Mouse (Mus musculus): ENCODE results near the gene Qk. TPM values are rescaled to one million over a fixed set of nuclear protein-coding genes. Genes with fewer than 3 reads are reported as not detected.

Gene Qk
- total and polyA plus RNA-seq, 3 experiments: 58.4 to 1,938 (median 128) TPM

DNA sequence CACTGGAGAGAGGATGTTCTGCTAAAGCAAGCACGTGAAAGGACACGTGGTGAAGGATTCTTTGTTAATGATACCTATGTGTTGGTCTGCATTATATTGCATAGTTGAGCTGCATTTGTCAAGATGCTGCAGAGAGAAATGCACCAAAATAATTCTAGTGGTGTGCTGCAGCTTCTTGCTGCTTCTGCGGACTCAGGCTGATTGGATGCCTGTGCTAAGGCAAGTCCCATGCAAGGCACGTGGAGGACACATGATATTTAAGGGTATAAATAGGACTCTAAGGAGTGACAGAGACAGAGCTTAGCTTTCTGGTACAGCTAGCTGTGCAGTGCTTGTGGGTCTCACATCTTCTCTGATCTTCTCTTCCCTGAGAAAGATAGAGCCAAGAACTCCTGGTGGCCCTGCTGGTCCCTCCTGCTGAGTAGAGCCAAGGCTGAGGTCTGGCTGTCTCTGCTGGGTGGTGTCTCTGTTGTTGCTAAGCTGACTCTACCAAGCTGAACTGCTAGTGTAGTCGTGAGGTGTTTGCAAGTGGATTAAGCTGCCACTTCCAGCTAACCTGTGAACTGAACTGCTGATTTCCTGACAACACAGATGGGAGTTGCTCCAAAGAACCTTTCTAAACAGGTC is 8.0 kb upstream of the Qk start:
- Histone ChIP-seq H3K4me1 (ENCODE audit: control insufficient read depth in 1 of 2, insufficient read depth in 2 of 2, low read length in 2 of 2) (no peaks in the 10 kb centered on the region), H3K9me3 (replicated peaks; ENCODE audit: insufficient read depth, low read length) (no peaks in the 10 kb centered on the region), H3K9ac (ENCODE audit: control insufficient read depth, low read depth, low read length, poor library complexity, severe bottlenecking) (no peak overlapping the region), H3K79me2 (ENCODE audit: control insufficient read depth, insufficient read depth, low read length, poor library complexity) (no peaks in the 10 kb centered on the region), H3K27ac (ENCODE audit: control insufficient read depth, low read depth, low read length) (no peak overlapping the region), H3K27me3 (ENCODE audit: control insufficient read depth in 1 of 2, insufficient read depth in 2 of 2, low read length in 2 of 2) (no peaks in the 10 kb centered on the region), H3K4me3 (ENCODE audit: control insufficient read depth in 1 of 2, insufficient read depth in 1 of 2, low read depth in 2 of 2, low read length in 2 of 2) (no peak overlapping the region), H3K36me3 (ENCODE audit: control insufficient read depth in 1 of 2, insufficient read depth in 2 of 2, low read length in 2 of 2) (no peaks in the 10 kb centered on the region)
- no peak for DNase-seq (ENCODE audit: low read depth, low spot score)
- no peak for TF ChIP-seq POLR2A (IDR thresholded peaks at IDR 0.05; ENCODE audit: control insufficient read depth in 1 of 2, insufficient read depth in 1 of 2, low read depth in 1 of 2, low read length in 2 of 2, poor library complexity in 1 of 2)
- TF ChIP-seq MAZ (IDR thresholded peaks at IDR 0.05; ENCODE audit: low read depth, low read length): no peak
- no peak for TF ChIP-seq SMC3 (IDR thresholded peaks at IDR 0.05; ENCODE audit: low read depth, low read length)
- TF ChIP-seq NRF1 (IDR thresholded peaks at IDR 0.05; ENCODE audit: insufficient read depth, low read depth, low read length, poor library complexity, severe bottlenecking): no peak
- TF ChIP-seq ZNF384 (IDR thresholded peaks at IDR 0.05; ENCODE audit: low read depth, low read length): no peak
- no peak for TF ChIP-seq RCOR1 (IDR thresholded peaks at IDR 0.05; ENCODE audit: low read depth, low read length)
- TF ChIP-seq MAFK (IDR thresholded peaks at IDR 0.05; ENCODE audit: borderline replicate concordance, low read depth, low read length): no peak
- TF ChIP-seq CTCF (IDR thresholded peaks at IDR 0.05 in 2 of 3, conservative IDR thresholded peaks at IDR 0.05 in 1 of 3; ENCODE audit: control insufficient read depth in 1 of 3, insufficient read depth in 1 of 3, low read depth in 2 of 3, low read length in 3 of 3, poor library complexity in 1 of 3, severe bottlenecking in 1 of 3): no peak
- no peak for TF ChIP-seq GABPA (IDR thresholded peaks at IDR 0.05; ENCODE audit: low read depth, low read length)
- no peak for TF ChIP-seq ETS1 (IDR thresholded peaks at IDR 0.05; ENCODE audit: low read depth, low read length)
- no peak for TF ChIP-seq MEF2A (IDR thresholded peaks at IDR 0.05; ENCODE audit: extremely low read depth, insufficient replicate concordance, low read depth, low read length, poor library complexity, severe bottlenecking)
- no peak for TF ChIP-seq GATA1 (IDR thresholded peaks at IDR 0.05; ENCODE audit: low read depth, low read length)
- no peak for TF ChIP-seq UBTF (IDR thresholded peaks at IDR 0.05; ENCODE audit: borderline replicate concordance, insufficient read depth, low read depth, low read length)

DNA sequence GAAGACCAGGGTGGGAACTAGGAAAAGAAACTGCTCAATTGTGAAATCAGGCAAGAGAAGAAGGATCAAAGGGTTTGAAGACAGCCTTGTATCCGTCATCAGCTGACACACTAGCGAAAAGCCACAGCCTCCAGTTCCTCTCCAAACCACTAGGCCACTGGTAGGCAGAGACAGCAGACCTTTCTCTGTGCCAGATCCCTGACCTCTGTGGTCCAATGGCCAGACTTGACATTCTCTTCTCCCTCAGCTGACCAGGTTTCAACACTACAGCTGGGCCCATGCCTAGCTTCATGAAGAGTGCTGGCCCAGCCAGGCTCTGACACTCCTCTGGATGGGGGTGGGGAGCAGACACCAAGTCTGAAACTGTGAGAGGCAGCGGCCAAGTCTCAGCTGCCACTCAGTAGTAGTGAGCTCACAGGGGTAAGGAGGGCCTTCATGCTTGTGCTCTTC is 7.0 kb upstream of the Qk start:
- no peak overlapping the region for H3K27ac ChIP-seq (ENCODE audit: control insufficient read depth, low read depth, low read length)
- no peak overlapping the region for H3K4me3 ChIP-seq (ENCODE audit: control insufficient read depth in 1 of 2, insufficient read depth in 1 of 2, low read depth in 2 of 2, low read length in 2 of 2)
- no peak for TF ChIP-seq MAFK (IDR thresholded peaks at IDR 0.05; ENCODE audit: borderline replicate concordance, low read depth, low read length)
- no peaks in the 10 kb centered on the region for H3K27me3 ChIP-seq (ENCODE audit: control insufficient read depth in 1 of 2, insufficient read depth in 2 of 2, low read length in 2 of 2)
- H3K9me3 ChIP-seq (replicated peaks; ENCODE audit: insufficient read depth, low read length): no peaks in the 10 kb centered on the region
- H3K4me1 ChIP-seq (ENCODE audit: control insufficient read depth in 1 of 2, insufficient read depth in 2 of 2, low read length in 2 of 2): no peaks in the 10 kb centered on the region
- H3K79me2 ChIP-seq (ENCODE audit: control insufficient read depth, insufficient read depth, low read length, poor library complexity): no peaks in the 10 kb centered on the region
- H3K36me3 ChIP-seq (ENCODE audit: control insufficient read depth in 1 of 2, insufficient read depth in 2 of 2, low read length in 2 of 2): no peaks in the 10 kb centered on the region; a peak in 1 of 4 replicates
- no peak for DNase-seq (ENCODE audit: low read depth, low spot score)
- H3K9ac ChIP-seq (ENCODE audit: control insufficient read depth, low read depth, low read length, poor library complexity, severe bottlenecking): no peak overlapping the region

DNA sequence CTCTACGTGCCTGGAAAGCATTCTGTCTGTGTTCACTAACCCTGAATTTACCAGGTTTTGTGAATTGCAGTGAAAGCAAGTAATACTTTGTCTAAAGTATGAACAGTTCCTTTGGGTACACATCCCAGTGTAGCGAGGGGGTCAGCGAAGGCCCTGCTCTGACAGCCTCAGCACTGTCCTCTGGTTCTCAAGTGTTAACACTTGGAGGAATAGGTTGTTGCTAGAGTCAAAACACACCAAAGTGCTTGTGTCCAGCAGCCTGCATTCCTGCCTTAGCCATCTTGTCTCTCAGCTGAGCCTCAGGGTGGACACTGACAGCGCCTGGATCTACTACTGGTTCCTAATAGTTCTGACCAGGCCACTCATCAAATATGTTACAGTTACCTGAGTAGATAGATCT is 6.3 kb upstream of the Qk start:
- H3K27ac ChIP-seq (ENCODE audit: control insufficient read depth, low read depth, low read length): no peak overlapping the region
- no peaks in the 10 kb centered on the region for H3K9me3 ChIP-seq (replicated peaks; ENCODE audit: insufficient read depth, low read length)
- H3K79me2 ChIP-seq (ENCODE audit: control insufficient read depth, insufficient read depth, low read length, poor library complexity): no peaks in the 10 kb centered on the region
- peaks cover 0 to 7% of the 10 kb centered on the region in 2 experiments; a peak in 2 of 4 replicates for H3K36me3 ChIP-seq (ENCODE audit: control insufficient read depth in 1 of 2, insufficient read depth in 2 of 2, low read length in 2 of 2)
- H3K27me3 ChIP-seq (ENCODE audit: control insufficient read depth in 1 of 2, insufficient read depth in 2 of 2, low read length in 2 of 2): no peaks in the 10 kb centered on the region
- no peak for TF ChIP-seq HCFC1 (IDR thresholded peaks at IDR 0.05; ENCODE audit: low read depth, low read length)
- H3K4me1 ChIP-seq (ENCODE audit: control insufficient read depth in 1 of 2, insufficient read depth in 2 of 2, low read length in 2 of 2): no peaks in the 10 kb centered on the region
- no peak overlapping the region for H3K9ac ChIP-seq (ENCODE audit: control insufficient read depth, low read depth, low read length, poor library complexity, severe bottlenecking)
- H3K4me3 ChIP-seq (ENCODE audit: control insufficient read depth in 1 of 2, insufficient read depth in 1 of 2, low read depth in 2 of 2, low read length in 2 of 2): no peak overlapping the region
- no peak for DNase-seq (ENCODE audit: low read depth, low spot score)

Data from MEL (cell line).